Mouse (Mus musculus) bone marrow, adult 2 months (tissue): Measurements from ENCODE around the gene Nmur1.

Source experiments
- CTCF ChIP-seq: fragments of 200-500 bp; IDR thresholded peaks from 2 replicates; pipeline ENCODE4 v1.5.1; 2011; ENCODE audit warnings: low read length, control low read depth; ENCODE audit not compliant: control insufficient read depth, insufficient read depth
- POLR2A ChIP-seq: fragments of 200-500 bp; IDR thresholded peaks from 2 replicates; pipeline ENCODE4 v1.6.1; 2011; ENCODE audit warnings: low read depth, mild to moderate bottlenecking, control low read depth, low read length, borderline replicate concordance; ENCODE audit not compliant: control insufficient read depth

- TF ChIP-seq CTCF (no peak), POLR2A (no peak)
Observed at GRCm38 (mm10) chr1:86379161-86379569, 46.9 kb downstream of the Nmur1 start.
